Mouse (Mus musculus): Measurements from ENCODE around the gene Agt. TPM values are rescaled to one million over a fixed set of nuclear protein-coding genes. Genes with fewer than 3 reads are reported as not detected.

The Agt gene
- polyA plus RNA-seq (2017; shearing (Covaris generic)), result not detected

DNA sequence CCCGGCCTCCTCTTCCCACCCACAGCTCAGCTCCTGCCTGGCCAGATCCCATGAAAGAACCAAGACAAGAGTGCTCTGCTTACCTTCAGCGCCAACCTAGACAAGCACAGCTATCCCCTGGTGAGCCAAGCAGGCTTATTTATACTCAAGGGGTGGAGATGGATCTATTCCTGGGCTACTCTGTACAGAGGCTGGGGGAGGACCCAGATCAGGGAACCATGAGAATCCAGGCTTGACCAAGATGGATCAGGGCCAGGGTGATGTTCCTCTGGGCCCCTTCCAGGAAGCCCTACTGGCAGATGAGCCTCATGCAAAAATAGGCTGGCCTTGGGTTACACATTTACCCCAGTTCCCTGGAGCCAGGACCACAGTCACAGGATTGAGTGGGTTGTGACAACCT lies at the start of gene Agt:
Gene Agt, minus strand, starts transcription at position 114 of the 400 bp plus-strand sequence.

DNA sequence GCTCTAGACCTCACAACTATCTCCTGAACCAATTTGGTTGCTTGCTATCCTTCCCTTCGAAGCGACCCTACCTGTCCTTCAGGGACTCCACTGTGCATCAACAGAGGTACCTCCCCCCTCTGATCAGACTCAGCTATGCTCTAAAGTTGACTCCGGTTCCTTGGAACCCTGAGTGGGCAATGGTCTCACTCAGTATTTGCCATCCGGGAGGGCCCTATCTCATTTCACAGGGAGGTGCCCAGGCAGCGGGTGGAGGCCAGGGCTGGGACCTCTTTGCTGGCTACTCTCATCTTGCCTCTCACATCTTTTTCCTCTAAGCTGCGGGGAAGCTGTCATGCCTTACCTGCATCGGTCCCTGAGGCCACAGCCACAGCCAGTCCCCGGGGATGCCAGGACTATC lies 6.3 kb upstream of the Agt start, which contains the start of gene Capn9:
Gene Capn9, plus strand, starts transcription at position 301 of the 400 bp plus-strand sequence.

DNA sequence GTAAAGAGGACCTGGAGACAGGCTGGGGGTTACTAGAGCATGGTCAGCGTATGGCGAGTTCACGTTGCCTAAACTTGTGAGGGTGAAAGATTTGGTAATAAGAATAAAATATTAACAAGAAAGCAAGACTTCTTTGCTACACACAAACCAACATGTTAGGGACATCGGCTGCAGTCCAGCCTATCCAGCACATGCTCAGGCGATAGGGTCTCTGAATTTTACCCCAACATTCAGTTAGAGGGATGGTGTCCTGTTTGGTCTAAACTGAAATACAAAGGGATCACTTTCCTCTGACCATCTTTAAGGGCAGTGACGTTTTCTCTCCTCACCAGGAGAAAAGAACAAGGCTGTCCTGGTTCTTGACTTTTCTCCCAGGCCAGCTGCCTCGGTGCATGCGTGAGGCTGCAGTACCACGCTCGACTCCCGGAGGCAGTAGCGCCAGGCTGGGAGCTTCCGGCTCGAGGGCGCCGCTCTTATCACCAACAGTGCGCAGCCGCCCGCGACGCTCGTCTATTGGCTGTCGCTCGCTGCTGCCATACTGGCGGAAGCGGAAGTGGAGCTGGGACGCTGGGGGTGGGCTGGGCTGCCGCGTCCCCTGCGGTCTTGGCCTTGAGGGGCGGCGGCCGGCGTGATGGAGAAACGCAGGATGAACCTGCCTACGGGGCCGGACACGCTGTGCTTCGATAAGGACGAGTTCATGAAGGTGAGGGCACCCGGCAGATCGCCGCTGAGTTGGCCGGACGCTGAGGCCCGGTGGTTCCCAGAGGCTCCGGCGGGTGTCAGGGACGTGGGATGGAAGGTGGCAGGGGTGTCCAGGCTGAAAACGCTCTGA lies 49.0 kb downstream of the Agt start, which contains the start of gene Cog2:
Gene Cog2, plus strand, starts transcription at position 519 of the 832 bp plus-strand sequence.

Other genes starting within 250 kb of the Agt start
- gene Pgbd5, start 130.0 kb downstream of the Agt start, polyA plus RNA-seq (2017; shearing (Covaris generic)), result not detected
- gene Cog2, start 48.9 kb downstream of the Agt start, polyA plus RNA-seq (2017; shearing (Covaris generic)), result 48.7 TPM
- not detected for gene Capn9, start 6.4 kb upstream of the Agt start, polyA plus RNA-seq (2017; shearing (Covaris generic))
- 4.8 TPM for gene 2310022B05Rik, start 93.7 kb upstream of the Agt start, polyA plus RNA-seq (2017; shearing (Covaris generic))
- 89.1 TPM for gene Ttc13, start 152.3 kb upstream of the Agt start, polyA plus RNA-seq (2017; shearing (Covaris generic))
- gene Arv1, start 152.4 kb upstream of the Agt start, polyA plus RNA-seq (2017; shearing (Covaris generic)), result 21.6 TPM
- 0.96 TPM for gene Fam89a, start 182.1 kb upstream of the Agt start, polyA plus RNA-seq (2017; shearing (Covaris generic))
- not detected for gene Trim67, start 223.4 kb upstream of the Agt start, polyA plus RNA-seq (2017; shearing (Covaris generic))

All from naive thymus-derived CD4-positive, alpha-beta T cell, adult 5 months (primary cell).